In the genomic region with DNA sequence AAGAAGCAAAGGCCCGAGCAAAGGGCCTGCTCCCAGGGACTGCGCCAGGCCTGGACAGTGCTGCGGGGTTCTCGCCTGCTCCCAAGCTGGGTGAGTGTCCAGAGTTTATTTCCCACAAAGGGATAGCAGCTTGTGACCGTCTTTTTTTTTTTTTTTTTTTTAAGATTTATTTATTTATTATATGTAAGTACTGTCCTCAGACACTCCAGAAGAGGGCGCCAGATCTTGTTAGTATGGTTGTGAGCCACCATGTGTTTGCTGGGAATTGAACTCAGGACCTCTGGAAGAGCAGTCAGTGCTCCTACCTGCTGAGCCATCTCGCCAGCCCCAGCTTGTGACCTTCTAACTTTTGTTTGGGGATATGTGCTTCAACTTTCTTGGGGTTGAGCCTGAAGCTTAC, we compare ENCODE assay signal across 11 mouse cellular contexts. TPM values are rescaled to one million over a fixed set of nuclear protein-coding genes. Genes with fewer than 3 reads are reported as not detected.
DNase-seq lines count a peak whose midpoint lies in the region; ATAC-seq and TF ChIP-seq lines count a peak whose summit lies in the region.
"Had no signal": no experiment of that assay in that cellular context is flagged by ENCODE, and none has a peak within 500 bp of the region (broad histone marks: within the 10 kb centered on the region; RNA-seq: fewer than 3 reads in every experiment).

No protein-coding gene starts in this region.

- WGBS in forebrain, postnatal 0 days, result 80% methylated on average over 7 of the region's 7 CpGs
- 76% methylated on average over 7 of the region's 7 CpGs for WGBS in forebrain, embryonic 16.5 days
- WGBS in limb, embryonic 11.5 days, result 82% methylated on average over 7 of the region's 7 CpGs
- 82% methylated on average over 7 of the region's 7 CpGs for WGBS in limb, embryonic 10.5 days

- no peaks in the 10 kb centered on the region for H3K9me3 ChIP-seq in forebrain, postnatal 0 days (ENCODE audit: low read length)
- H3K9me3 ChIP-seq in forebrain, embryonic 16.5 days (ENCODE audit: control insufficient read depth, low read length), result no peaks in the 10 kb centered on the region
- H3K9me3 ChIP-seq in limb, embryonic 11.5 days (ENCODE audit: control insufficient read depth, low read length), result no peaks in the 10 kb centered on the region
- H3K9me3 ChIP-seq in limb, embryonic 10.5 days (replicated peaks), result no peaks in the 10 kb centered on the region
- no peaks in the 10 kb centered on the region for H3K9me3 ChIP-seq in MEL (replicated peaks; ENCODE audit: insufficient read depth, low read length)
- H3K9me3 ChIP-seq: G1E; heart, embryonic 13.5 days had no signal

- no peak overlapping the region for H3K4me3 ChIP-seq in forebrain, postnatal 0 days (ENCODE audit: low read depth, low read length)
- H3K4me3 ChIP-seq in forebrain, embryonic 16.5 days (replicated peaks; ENCODE audit: low read length), result no peak overlapping the region
- H3K4me3 ChIP-seq in limb, embryonic 11.5 days (ENCODE audit: low read depth, low read length), result no peak overlapping the region
- no peak overlapping the region for H3K4me3 ChIP-seq in limb, embryonic 10.5 days
- H3K4me3 ChIP-seq in MEL (ENCODE audit: control insufficient read depth in 1 of 2, insufficient read depth in 1 of 2, low read depth in 2 of 2, low read length in 2 of 2), result no peak overlapping the region
- H3K4me3 ChIP-seq: erythroblast, embryonic 14.5 days; heart, embryonic 13.5 days had no signal

- no peak for TF ChIP-seq POLR2A in MEL (IDR thresholded peaks at IDR 0.05; ENCODE audit: control insufficient read depth in 1 of 2, insufficient read depth in 1 of 2, low read depth in 1 of 2, low read length in 2 of 2, poor library complexity in 1 of 2)

- peaks cover 90% of the 10 kb centered on the region for H3K36me3 ChIP-seq in forebrain, postnatal 0 days (ENCODE audit: insufficient read depth)
- H3K36me3 ChIP-seq in forebrain, embryonic 16.5 days (ENCODE audit: control insufficient read depth, insufficient read depth), result peaks cover 75% of the 10 kb centered on the region
- peaks cover 55% of the 10 kb centered on the region for H3K36me3 ChIP-seq in limb, embryonic 11.5 days (ENCODE audit: control insufficient read depth, insufficient read depth, low read length)
- H3K36me3 ChIP-seq in limb, embryonic 10.5 days, result peaks cover 100% of the 10 kb centered on the region
- H3K36me3 ChIP-seq in MEL (ENCODE audit: control insufficient read depth in 1 of 2, insufficient read depth in 2 of 2, low read length in 2 of 2), result peaks cover 4 to 63% of the 10 kb centered on the region in 2 experiments; a peak in 3 of 4 replicates

- TF ChIP-seq EP300 in MEL (IDR thresholded peaks at IDR 0.05; ENCODE audit: low read depth in 1 of 2, low read length in 2 of 2), result no peak

- peak; percentile 28; the same call in 1 of the 2 replicates for TF ChIP-seq CTCF in forebrain, postnatal 0 days (IDR thresholded peaks at IDR 0.05; ENCODE audit: low read depth)
- TF ChIP-seq CTCF in MEL (IDR thresholded peaks at IDR 0.05 in 2 of 3, conservative IDR thresholded peaks at IDR 0.05 in 1 of 3; ENCODE audit: control insufficient read depth in 1 of 3, insufficient read depth in 1 of 3, low read depth in 2 of 3, low read length in 3 of 3, poor library complexity in 1 of 3, severe bottlenecking in 1 of 3), result peak in 1 of 3 experiments; percentile 14; a peak in 1 of 6 replicates

- no peak for ATAC-seq in forebrain, postnatal 0 days
- no peak for ATAC-seq in forebrain, embryonic 16.5 days
- ATAC-seq in limb, embryonic 11.5 days (ENCODE audit: insufficient number of reproducible peaks, low FRiP score, low TSS enrichment, low read depth), result no peak

- H3K4me2 ChIP-seq in forebrain, postnatal 0 days (ENCODE audit: low read depth), result no peak overlapping the region
- H3K4me2 ChIP-seq in forebrain, embryonic 16.5 days (ENCODE audit: low read length), result no peak overlapping the region
- H3K4me2 ChIP-seq in limb, embryonic 11.5 days (ENCODE audit: low read depth, severe bottlenecking), result no peak overlapping the region
- H3K4me2 ChIP-seq: heart, embryonic 13.5 days had no signal

- no peak for TF ChIP-seq RAD21 in MEL (IDR thresholded peaks at IDR 0.05; ENCODE audit: low read depth, low read length)

- no peak overlapping the region for H3K9ac ChIP-seq in forebrain, postnatal 0 days
- no peak overlapping the region for H3K9ac ChIP-seq in forebrain, embryonic 16.5 days (replicated peaks; ENCODE audit: low read depth, low read length)
- H3K9ac ChIP-seq in limb, embryonic 11.5 days (ENCODE audit: low read length), result no peak overlapping the region
- H3K9ac ChIP-seq in MEL (ENCODE audit: control insufficient read depth, low read depth, low read length, poor library complexity, severe bottlenecking), result no peak overlapping the region
- H3K9ac ChIP-seq: heart, embryonic 13.5 days had no signal

- no peaks in the 10 kb centered on the region for H3K27me3 ChIP-seq in forebrain, postnatal 0 days (ENCODE audit: insufficient read depth, low read length)
- no peaks in the 10 kb centered on the region for H3K27me3 ChIP-seq in forebrain, embryonic 16.5 days (replicated peaks; ENCODE audit: control insufficient read depth, insufficient read depth, low read length)
- H3K27me3 ChIP-seq in limb, embryonic 11.5 days (ENCODE audit: control insufficient read depth, insufficient read depth, low read length), result no peaks in the 10 kb centered on the region
- no peaks in the 10 kb centered on the region for H3K27me3 ChIP-seq in limb, embryonic 10.5 days (ENCODE audit: low read depth, poor library complexity, severe bottlenecking)
- no peaks in the 10 kb centered on the region for H3K27me3 ChIP-seq in MEL (ENCODE audit: control insufficient read depth in 1 of 2, insufficient read depth in 2 of 2, low read length in 2 of 2)
- H3K27me3 ChIP-seq: heart, embryonic 13.5 days had no signal

- no peak overlapping the region for H3K27ac ChIP-seq in forebrain, postnatal 0 days (ENCODE audit: low read depth, low read length)
- no peak overlapping the region for H3K27ac ChIP-seq in forebrain, embryonic 16.5 days (ENCODE audit: low read length)
- H3K27ac ChIP-seq in limb, embryonic 11.5 days (replicated peaks; ENCODE audit: low read depth, low read length), result no peak overlapping the region
- no peak overlapping the region for H3K27ac ChIP-seq in limb, embryonic 10.5 days
- no peak overlapping the region for H3K27ac ChIP-seq in MEL (ENCODE audit: control insufficient read depth, low read depth, low read length)
- H3K27ac ChIP-seq: heart, embryonic 13.5 days had no signal

- peak; percentile 17 for DNase-seq in forebrain, postnatal 0 days
- DNase-seq in limb, embryonic 11.5 days (ENCODE audit: low spot score), result peak; percentile 51
- no peak for DNase-seq in limb, embryonic 10.5 days (ENCODE audit: low spot score)
- peak; percentile 70 for DNase-seq in MEL (ENCODE audit: low read depth, low spot score)
- DNase-seq in lung, postnatal 14 days, result peak; percentile 33
- DNase-seq in Muller cell, postnatal 12 days (ENCODE audit: inconsistent ontology term), result no peak
- DNase-seq in left cerebral cortex, adult 8-10 months (ENCODE audit: low spot score in 2 of 2), result no peak

- H3K79me2 ChIP-seq in MEL (ENCODE audit: control insufficient read depth, insufficient read depth, low read length, poor library complexity), result peaks cover 13% of the 10 kb centered on the region

- H3K4me1 ChIP-seq in forebrain, postnatal 0 days (ENCODE audit: insufficient read depth), result no peaks in the 10 kb centered on the region
- H3K4me1 ChIP-seq in forebrain, embryonic 16.5 days (replicated peaks; ENCODE audit: control insufficient read depth, insufficient read depth, low read length), result no peaks in the 10 kb centered on the region
- H3K4me1 ChIP-seq in limb, embryonic 11.5 days (ENCODE audit: control insufficient read depth, insufficient read depth, low read length), result no peaks in the 10 kb centered on the region
- no peaks in the 10 kb centered on the region for H3K4me1 ChIP-seq in limb, embryonic 10.5 days
- no peaks in the 10 kb centered on the region for H3K4me1 ChIP-seq in MEL (ENCODE audit: control insufficient read depth in 1 of 2, insufficient read depth in 2 of 2, low read length in 2 of 2)
- H3K4me1 ChIP-seq: heart, embryonic 13.5 days had no signal

RNA-seq across cellular contexts. Expression of gene Ccnl2, which starts 8.7 kb away (rescaled TPM):
- 112 and 113 TPM in 2 replicates for total RNA-seq in forebrain, postnatal 0 days (2014; rRNA removed)
- polyA plus RNA-seq in forebrain, postnatal 0 days (2015; fragmentation: Nextera tagmentation; extraction: Ambion mirVana), result 48.3 and 68.3 TPM in 2 replicates
- 176 and 188 TPM in 2 replicates for polyA plus RNA-seq in forebrain, embryonic 16.5 days (2015; fragmentation: Nextera tagmentation; extraction: Ambion mirVana)
- 181 and 203 TPM in 2 replicates for polyA plus RNA-seq in limb, embryonic 11.5 days (2014; fragmentation: Nextera tagmentation; extraction: Ambion mirVana)
- 174 and 196 TPM in 2 replicates for polyA plus RNA-seq in limb, embryonic 10.5 days (2016; fragmentation: Nextera tagmentation; extraction: Ambion mirVana)
- total RNA-seq in MEL (2012; rRNA removed), result 38.2 and 46.1 TPM in 2 replicates
- 100 to 1,000 TPM in 1 of 2 experiments, 10 to 100 TPM in 1; 48.6 to 103 TPM for polyA plus RNA-seq in MEL (2012; ENCODE audit: insufficient read depth in 1 of 2, insufficient read length in 2 of 2, low read depth in 1 of 2, low replicate concordance in 2 of 2, missing spikeins in 1 of 2)
- 10 to 100 TPM; 54.7 to 60.9 (median 57.6) TPM for total RNA-seq in left cerebral cortex, adult 8-10 months (2022)

RNA-seq across cellular contexts. Expression of gene Aurkaip1, which starts 10.0 kb away (rescaled TPM):
- 90.9 and 93.0 TPM in 2 replicates for total RNA-seq in forebrain, postnatal 0 days (2014; rRNA removed)
- polyA plus RNA-seq in forebrain, postnatal 0 days (2015; fragmentation: Nextera tagmentation; extraction: Ambion mirVana), result 148 and 183 TPM in 2 replicates
- 111 and 121 TPM in 2 replicates for polyA plus RNA-seq in forebrain, embryonic 16.5 days (2015; fragmentation: Nextera tagmentation; extraction: Ambion mirVana)
- polyA plus RNA-seq in limb, embryonic 11.5 days (2014; fragmentation: Nextera tagmentation; extraction: Ambion mirVana), result 132 and 138 TPM in 2 replicates
- 186 and 204 TPM in 2 replicates for polyA plus RNA-seq in limb, embryonic 10.5 days (2016; fragmentation: Nextera tagmentation; extraction: Ambion mirVana)
- 153 and 166 TPM in 2 replicates for total RNA-seq in MEL (2012; rRNA removed)
- 100 to 1,000 TPM in 1 of 2 experiments, not detected in 1; 203 TPM for polyA plus RNA-seq in MEL (2012; ENCODE audit: insufficient read depth in 1 of 2, insufficient read length in 2 of 2, low read depth in 1 of 2, low replicate concordance in 2 of 2, missing spikeins in 1 of 2)
- 100 to 1,000 TPM; 101 to 109 (median 102) TPM for total RNA-seq in left cerebral cortex, adult 8-10 months (2022)

RNA-seq across cellular contexts. Expression of gene Mrpl20, which starts 18.3 kb away (rescaled TPM):
- 134 and 220 TPM in 2 replicates for total RNA-seq in forebrain, postnatal 0 days (2014; rRNA removed)
- 304 and 396 TPM in 2 replicates for polyA plus RNA-seq in forebrain, postnatal 0 days (2015; fragmentation: Nextera tagmentation; extraction: Ambion mirVana)
- polyA plus RNA-seq in forebrain, embryonic 16.5 days (2015; fragmentation: Nextera tagmentation; extraction: Ambion mirVana), result 214 and 231 TPM in 2 replicates
- 238 and 245 TPM in 2 replicates for polyA plus RNA-seq in limb, embryonic 11.5 days (2014; fragmentation: Nextera tagmentation; extraction: Ambion mirVana)
- 246 and 297 TPM in 2 replicates for polyA plus RNA-seq in limb, embryonic 10.5 days (2016; fragmentation: Nextera tagmentation; extraction: Ambion mirVana)
- total RNA-seq in MEL (2012; rRNA removed), result 301 and 346 TPM in 2 replicates
- 100 to 1,000 TPM in 1 of 2 experiments, not detected in 1; 336 TPM for polyA plus RNA-seq in MEL (2012; ENCODE audit: insufficient read depth in 1 of 2, insufficient read length in 2 of 2, low read depth in 1 of 2, low replicate concordance in 2 of 2, missing spikeins in 1 of 2)
- 10 to 100 TPM; 75.3 to 87.1 (median 84.7) TPM for total RNA-seq in left cerebral cortex, adult 8-10 months (2022)

RNA-seq across cellular contexts. Expression of gene Mxra8, which starts 18.5 kb away (rescaled TPM):
- 19.5 and 35.9 TPM in 2 replicates for total RNA-seq in forebrain, postnatal 0 days (2014; rRNA removed)
- 25.0 and 30.5 TPM in 2 replicates for polyA plus RNA-seq in forebrain, postnatal 0 days (2015; fragmentation: Nextera tagmentation; extraction: Ambion mirVana)
- 16.9 and 19.8 TPM in 2 replicates for polyA plus RNA-seq in forebrain, embryonic 16.5 days (2015; fragmentation: Nextera tagmentation; extraction: Ambion mirVana)
- 41.8 and 49.3 TPM in 2 replicates for polyA plus RNA-seq in limb, embryonic 11.5 days (2014; fragmentation: Nextera tagmentation; extraction: Ambion mirVana)
- 39.2 and 48.9 TPM in 2 replicates for polyA plus RNA-seq in limb, embryonic 10.5 days (2016; fragmentation: Nextera tagmentation; extraction: Ambion mirVana)
- not detected in 2 replicates for total RNA-seq in MEL (2012; rRNA removed)
- under 1 TPM in 1 of 2 experiments, not detected in 1; 0.46 TPM for polyA plus RNA-seq in MEL (2012; ENCODE audit: insufficient read depth in 1 of 2, insufficient read length in 2 of 2, low read depth in 1 of 2, low replicate concordance in 2 of 2, missing spikeins in 1 of 2)
- 10 to 100 TPM in 1 of 4 experiments, 1 to 10 TPM in 3; 8.9 to 10.3 (median 9.3) TPM for total RNA-seq in left cerebral cortex, adult 8-10 months (2022)
- polyA plus RNA-seq: erythroblast, embryonic 14.5 days; G1E had no signal

RNA-seq across cellular contexts. Expression of gene Dvl1, which starts 26.2 kb away (rescaled TPM):
- 118 and 120 TPM in 2 replicates for total RNA-seq in forebrain, postnatal 0 days (2014; rRNA removed)
- 15.1 and 16.3 TPM in 2 replicates for polyA plus RNA-seq in forebrain, postnatal 0 days (2015; fragmentation: Nextera tagmentation; extraction: Ambion mirVana)
- 7.0 and 10.0 TPM in 2 replicates for polyA plus RNA-seq in forebrain, embryonic 16.5 days (2015; fragmentation: Nextera tagmentation; extraction: Ambion mirVana)
- polyA plus RNA-seq in limb, embryonic 11.5 days (2014; fragmentation: Nextera tagmentation; extraction: Ambion mirVana), result 8.1 and 9.1 TPM in 2 replicates
- 3.8 and 4.7 TPM in 2 replicates for polyA plus RNA-seq in limb, embryonic 10.5 days (2016; fragmentation: Nextera tagmentation; extraction: Ambion mirVana)
- 43.4 and 56.8 TPM in 2 replicates for total RNA-seq in MEL (2012; rRNA removed)
- polyA plus RNA-seq in MEL (2012; ENCODE audit: insufficient read depth in 1 of 2, insufficient read length in 2 of 2, low read depth in 1 of 2, low replicate concordance in 2 of 2, missing spikeins in 1 of 2), result 10 to 100 TPM in 1 of 2 experiments, not detected in 1; 60.3 TPM
- total RNA-seq in left cerebral cortex, adult 8-10 months (2022), result 10 to 100 TPM; 81.1 to 86.5 (median 81.4) TPM

Comparison
In these comparisons a context has a peak if more than half of its experiments do, and no peak if none do; other contexts are left out.
1. DNase-seq: peak in forebrain, postnatal 0 days (single experiment), limb, embryonic 11.5 days (single experiment), MEL (single experiment) and lung, postnatal 14 days (single experiment); none in limb, embryonic 10.5 days (single experiment), Muller cell, postnatal 12 days (single experiment) and left cerebral cortex, adult 8-10 months (0 of 2).